Mouse (Mus musculus) E14TG2a.4 (cell line): ENCODE measurements around the gene Gbp7.

ENCODE experiments used
- CTCF ChIP-seq: conservative IDR thresholded peaks from 2 replicates; pipeline ENCODE4 v1.5.1; 2014; ENCODE audit warnings: low read length
- NANOG ChIP-seq: IDR thresholded peaks from 2 replicates; pipeline ENCODE4 v1.6.1; 2014; ENCODE audit warnings: borderline replicate concordance, low read length, mixed read lengths
- POU5F1 ChIP-seq: IDR thresholded peaks from 2 replicates; pipeline ENCODE4 v1.6.1; 2014; ENCODE audit warnings: low read length, borderline replicate concordance

- TF ChIP-seq CTCF: no peak
- no peak for TF ChIP-seq POU5F1
- TF ChIP-seq NANOG: no peak
Measured at GRCm38 (mm10) chr3:142528116-142528515, 2.0 kb upstream of the Gbp7 start.
